Mouse (Mus musculus) spleen, adult 2 months (tissue): Measurements from ENCODE around the gene Tle3.

Experiments
- CTCF ChIP-seq: fragments of 200-500 bp; IDR thresholded peaks from 2 replicates; pipeline ENCODE4 v1.5.1; 2011; ENCODE audit warnings: mild to moderate bottlenecking, inconsistent platforms; ENCODE audit not compliant: insufficient read depth, insufficient read length, insufficient replicate concordance; ENCODE audit errors: extremely low read depth
- POLR2A ChIP-seq: fragments of 200-500 bp; IDR thresholded peaks from 2 replicates; pipeline ENCODE4 v1.6.1; 2011; ENCODE audit warnings: low read depth, low read length, inconsistent platforms

DNA sequence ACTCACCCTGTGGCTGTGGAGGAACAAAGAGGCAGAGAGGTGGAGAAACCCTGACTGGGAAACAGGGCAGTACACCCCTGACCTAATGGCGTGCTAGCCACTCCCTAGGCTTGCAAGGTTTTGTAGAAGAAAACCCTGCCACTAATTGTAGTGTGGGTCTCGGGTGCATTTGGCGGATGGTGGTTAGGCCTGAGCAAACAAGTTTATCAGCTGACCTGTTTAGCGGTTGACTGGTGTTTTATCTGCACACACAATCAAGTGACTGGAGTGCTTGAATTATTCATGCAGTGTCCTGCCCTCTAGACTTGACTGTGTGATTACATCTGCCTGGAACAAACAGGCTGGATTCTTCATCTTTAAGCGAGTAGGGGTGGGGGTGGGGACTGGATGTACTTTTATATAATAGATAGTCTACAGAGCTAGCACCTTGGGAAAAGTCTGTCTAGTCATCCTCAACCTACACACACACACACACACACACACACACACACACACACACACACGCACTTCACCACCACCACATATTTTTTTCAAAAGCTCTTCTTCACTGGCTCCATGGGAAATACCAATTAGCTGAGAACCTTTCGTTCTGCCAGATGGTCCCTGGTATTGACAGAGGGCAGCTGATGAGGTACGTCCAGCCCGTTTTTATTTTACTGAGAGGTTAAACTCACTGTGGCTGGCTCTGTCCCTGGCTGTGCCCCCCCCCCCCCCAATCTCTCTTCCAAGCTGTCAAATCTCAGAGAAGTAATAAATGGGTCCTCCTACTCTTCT, 5.7 kb downstream of the Tle3 start:
- TF ChIP-seq POLR2A, result no peak
- no peak for TF ChIP-seq CTCF
